Mouse (Mus musculus) embryonic facial prominence, embryonic 11.5 days (tissue): ENCODE results near the gene Znhit6. TPM values are rescaled to one million over a fixed set of nuclear protein-coding genes. Genes with fewer than 3 reads are reported as not detected.

Experiments used
- ATAC-seq: fragments of 200-750 bp; cut with Nextera tagmentation; replicated peaks from 2 replicates; pipeline ENCODE4 v1.8.0; 2017; ENCODE audit warnings: low read depth; ENCODE audit not compliant: insufficient number of reproducible peaks, low FRiP score, low TSS enrichment
- DNase-seq: peaks from one replicate; pipeline ENCODE4 v3.0.0-alpha.2; 2015; ENCODE audit warnings: low spot score
- H3K27ac ChIP-seq: fragments of 300-500 bp; sonication (generic); replicated peaks from 2 replicates; pipeline ENCODE4 v1.5.1; 2014; ENCODE audit warnings: mild to moderate bottlenecking, low read depth, low read length, control low read depth
- H3K27me3 ChIP-seq: fragments of 300-500 bp; sonication (generic); 2 replicates; pipeline ENCODE4 v1.6.1; 2014; ENCODE audit warnings: mild to moderate bottlenecking, low read length, moderate library complexity, mixed read lengths; ENCODE audit not compliant: control insufficient read depth, insufficient read depth
- H3K36me3 ChIP-seq: fragments of 300-500 bp; sonication (generic); replicated peaks from 2 replicates; pipeline ENCODE4 v1.6.1; 2014; ENCODE audit warnings: low read depth, mild to moderate bottlenecking, low read length, moderate library complexity, mixed read lengths; ENCODE audit not compliant: control insufficient read depth, insufficient read depth
- H3K4me1 ChIP-seq: fragments of 300-500 bp; sonication (generic); 2 replicates; pipeline ENCODE4 v1.6.1; 2014; ENCODE audit warnings: low read length, mixed read lengths; ENCODE audit not compliant: control insufficient read depth, insufficient read depth
- H3K4me2 ChIP-seq: fragments of 300-500 bp; sonication (generic); 2 replicates; pipeline ENCODE4 v1.6.1; 2014; ENCODE audit warnings: low read depth, mild to moderate bottlenecking, control low read depth, low read length, moderate library complexity
- H3K4me3 ChIP-seq: fragments of 300-500 bp; sonication (generic); 2 replicates; pipeline ENCODE4 v1.5.1; 2014; ENCODE audit warnings: low read depth, low read length, control low read depth
- H3K9ac ChIP-seq: fragments of 300-500 bp; sonication (generic); replicated peaks from 2 replicates; pipeline ENCODE4 v1.6.1; 2014; ENCODE audit warnings: mild to moderate bottlenecking, control low read depth, low read length
- H3K9me3 ChIP-seq: fragments of 300-500 bp; sonication (generic); replicated peaks from 2 replicates; pipeline ENCODE4 v1.6.1; 2016; ENCODE audit warnings: mild to moderate bottlenecking, low read length, inconsistent platforms, mixed read lengths; ENCODE audit not compliant: control insufficient read depth
- WGBS: fragments of 180-500 bp; shearing (Covaris S2); extraction: QIAGEN DNeasy Blood & Tissue Kit; methylation state at CpG from one replicate; pipeline ENCODE4 v1.1.7; 2014; 5-methylcytosine and 5-hydroxymethylcytosine counted together
- polyA plus RNA-seq: library from polyadenylated mRNA; unstranded; fragments of >200 nt; fragmentation: Nextera tagmentation; extraction: Ambion mirVana; gene quantifications from 2 replicates; pipeline ENCODE4 v1.2.1, GENCODE M21; 2014

Gene Znhit6
- polyA plus RNA-seq, 1 experiment from 2014 or later: 47.2 TPM

GRCm38 (mm10) chr3:145574468-145574867 is 1.5 kb upstream of the Znhit6 start:
- ATAC-seq: no peak
- Histone ChIP-seq H3K27me3 (no peaks in the 10 kb centered on the region), H3K36me3 (no peaks in the 10 kb centered on the region; the same call in none of the 2 replicates), H3K27ac (no peak overlapping the region), H3K9me3 (no peaks in the 10 kb centered on the region), H3K4me1 (0 out of 2 replicates have a peak, but pooled peaks cover 2% of the 10 kb centered on the region), H3K4me2 (no peak overlapping the region), H3K4me3 (no peak overlapping the region), H3K9ac (no peak overlapping the region)
- DNase-seq: no peak
- 89% methylated on average over 3 of the region's 3 CpGs for WGBS

- ATAC-seq: no peak; the same call in 1 of the 2 replicates
- no peak overlapping the region for H3K4me2 ChIP-seq
- H3K4me3 ChIP-seq: no peak overlapping the region
- no peak overlapping the region for H3K27ac ChIP-seq
- H3K36me3 ChIP-seq: no peaks in the 10 kb centered on the region; the same call in none of the 2 replicates
- DNase-seq: no peak
- H3K9ac ChIP-seq: no peak overlapping the region
- 82% methylated on average over 7 of the region's 7 CpGs for WGBS
- H3K4me1 ChIP-seq: 0 out of 2 replicates have a peak, but pooled peaks cover 2% of the 10 kb centered on the region
- H3K9me3 ChIP-seq: no peaks in the 10 kb centered on the region
- no peaks in the 10 kb centered on the region for H3K27me3 ChIP-seq
Observed at GRCm38 (mm10) chr3:145575340-145575739, 665 bp upstream of the Znhit6 start.

- 0 out of 2 replicates have a peak, but pooled peaks cover 2% of the 10 kb centered on the region for H3K4me1 ChIP-seq
- under 1% methylated on average over 11 of the region's 11 CpGs for WGBS
- H3K36me3 ChIP-seq: no peaks in the 10 kb centered on the region; the same call in none of the 2 replicates
- no peaks in the 10 kb centered on the region for H3K9me3 ChIP-seq
- no peak overlapping the region for H3K27ac ChIP-seq
- ATAC-seq (peak; percentile 22; the same call in 1 of the 2 replicates), DNase-seq (no peak)
- peak overlapping the region; percentile 74 for H3K4me3 ChIP-seq
- peak overlapping the region; percentile 71 for H3K4me2 ChIP-seq
- H3K27me3 ChIP-seq: no peaks in the 10 kb centered on the region
- peak overlapping the region; percentile 70 for H3K9ac ChIP-seq
Observed at GRCm38 (mm10) chr3:145576482-145576822, 447 bp downstream of the Znhit6 start.

- Histone ChIP-seq H3K4me1 (0 out of 2 replicates have a peak, but pooled peaks cover 2% of the 10 kb centered on the region), H3K27ac (no peak overlapping the region), H3K4me3 (peak overlapping the region; percentile 74), H3K9ac (peak overlapping the region; percentile 70), H3K27me3 (no peaks in the 10 kb centered on the region), H3K9me3 (no peaks in the 10 kb centered on the region), H3K36me3 (no peaks in the 10 kb centered on the region; the same call in none of the 2 replicates), H3K4me2 (peak overlapping the region; percentile 71)
- WGBS: 26% methylated on average over 15 of the region's 15 CpGs
- DNase-seq (no peak), ATAC-seq (no peak)
Observed at GRCm38 (mm10) chr3:145576876-145577275, 871 bp downstream of the Znhit6 start.

DNA sequence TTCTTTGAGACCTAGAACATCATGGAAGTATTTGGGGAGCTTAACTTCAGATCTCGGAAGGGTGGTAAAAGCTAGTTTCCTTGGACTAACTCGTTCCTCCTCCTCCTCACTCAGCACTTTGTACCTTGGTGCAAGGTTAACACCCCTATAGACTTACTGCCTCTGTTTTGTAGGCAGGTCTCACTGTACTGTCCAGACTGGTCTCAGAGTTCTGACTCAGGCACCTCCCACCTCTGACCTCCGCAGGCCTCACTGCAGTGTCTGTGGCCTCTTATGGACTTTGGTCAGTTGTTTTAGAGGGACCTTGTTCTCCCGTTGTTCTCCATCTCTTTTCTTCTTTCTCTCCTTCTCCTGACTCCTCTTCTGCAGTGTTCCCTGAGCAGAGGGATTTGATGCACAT is 7.0 kb downstream of the Znhit6 start:
- peaks cover 7% of the 10 kb centered on the region for H3K36me3 ChIP-seq

GRCm38 (mm10) chr3:145583522-145584200 is 7.7 kb downstream of the Znhit6 start:
- Histone ChIP-seq H3K36me3 (peaks cover 7% of the 10 kb centered on the region), H3K4me3 (no peak overlapping the region), H3K4me2 (no peak overlapping the region), H3K9me3 (no peaks in the 10 kb centered on the region), H3K4me1 (no peaks in the 10 kb centered on the region), H3K27me3 (no peaks in the 10 kb centered on the region), H3K27ac (no peak overlapping the region), H3K9ac (no peak overlapping the region)
- DNase-seq (peak; percentile 9), ATAC-seq (no peak)
- 75% methylated on average over 3 of the region's 3 CpGs for WGBS

More for the DNA sequence above, 7.0 kb downstream of the Znhit6 start:
- Histone ChIP-seq H3K4me2 (no peak overlapping the region), H3K27ac (no peak overlapping the region), H3K27me3 (no peaks in the 10 kb centered on the region), H3K4me1 (no peaks in the 10 kb centered on the region), H3K9me3 (no peaks in the 10 kb centered on the region), H3K4me3 (no peak overlapping the region), H3K9ac (no peak overlapping the region)
- ATAC-seq (no peak), DNase-seq (no peak)
- WGBS: 89% methylated on average over 4 of the region's 4 CpGs

DNA sequence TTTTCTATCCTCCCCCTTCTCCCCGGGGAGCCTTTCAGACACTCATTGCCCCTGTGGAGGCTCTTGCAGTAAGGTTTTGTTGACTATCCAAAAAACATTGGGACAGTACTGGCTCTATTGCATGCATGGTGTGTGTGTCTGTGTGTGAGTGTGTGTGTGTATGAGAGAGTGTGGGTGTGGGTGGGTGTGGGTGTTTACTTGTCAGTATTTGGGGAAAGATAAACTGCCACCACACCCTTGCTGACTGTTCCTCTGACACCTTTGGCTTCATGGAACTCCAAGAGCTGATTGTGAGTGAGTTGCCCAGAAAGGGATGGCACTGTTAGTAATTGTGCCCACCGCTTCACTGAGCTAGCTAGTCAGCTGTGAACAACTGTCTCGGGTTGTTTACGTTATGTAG is 14.6 kb downstream of the Znhit6 start:
- no peak for DNase-seq
- H3K36me3 ChIP-seq: peaks cover 9% of the 10 kb centered on the region
- 89% methylated on average over 4 of the region's 4 CpGs for WGBS

GRCm38 (mm10) chr3:145591841-145592542 is 16.0 kb downstream of the Znhit6 start:
- Histone ChIP-seq H3K4me2 (no peak overlapping the region), H3K4me1 (no peaks in the 10 kb centered on the region), H3K27ac (no peak overlapping the region), H3K9me3 (no peaks in the 10 kb centered on the region), H3K27me3 (no peaks in the 10 kb centered on the region), H3K9ac (no peak overlapping the region), H3K4me3 (no peak overlapping the region), H3K36me3 (peaks cover 5% of the 10 kb centered on the region)
- ATAC-seq (no peak), DNase-seq (no peak)
- WGBS: 91% methylated on average over 6 of the region's 6 CpGs

More for the DNA sequence above, 14.6 kb downstream of the Znhit6 start:
- Histone ChIP-seq H3K27me3 (no peaks in the 10 kb centered on the region), H3K4me1 (no peaks in the 10 kb centered on the region), H3K4me3 (no peak overlapping the region), H3K4me2 (no peak overlapping the region), H3K9me3 (no peaks in the 10 kb centered on the region), H3K9ac (no peak overlapping the region), H3K27ac (no peak overlapping the region)
- ATAC-seq: no peak
